Mouse (Mus musculus) lung, adult 2 months (tissue): ENCODE measurements at regions not wholly inside any gene's neighbourhood (a gene's known extent, or its start where the extent isn't known, plus 50 kb on each side); places are given as distances from the start of the nearest gene placed in this dataset.

Source experiments
- CTCF ChIP-seq: fragments of 200-500 bp; IDR thresholded peaks from 2 replicates; pipeline ENCODE4 v1.5.1; 2011; ENCODE audit warnings: mild to moderate bottlenecking, low read length, control low read depth; ENCODE audit not compliant: insufficient read depth
- POLR2A ChIP-seq: fragments of 200-500 bp; IDR thresholded peaks from 2 replicates; pipeline ENCODE4 v1.6.1; 2011; ENCODE audit warnings: low read depth, mild to moderate bottlenecking, control low read depth, low read length, borderline replicate concordance; ENCODE audit errors: extremely low read depth

DNA sequence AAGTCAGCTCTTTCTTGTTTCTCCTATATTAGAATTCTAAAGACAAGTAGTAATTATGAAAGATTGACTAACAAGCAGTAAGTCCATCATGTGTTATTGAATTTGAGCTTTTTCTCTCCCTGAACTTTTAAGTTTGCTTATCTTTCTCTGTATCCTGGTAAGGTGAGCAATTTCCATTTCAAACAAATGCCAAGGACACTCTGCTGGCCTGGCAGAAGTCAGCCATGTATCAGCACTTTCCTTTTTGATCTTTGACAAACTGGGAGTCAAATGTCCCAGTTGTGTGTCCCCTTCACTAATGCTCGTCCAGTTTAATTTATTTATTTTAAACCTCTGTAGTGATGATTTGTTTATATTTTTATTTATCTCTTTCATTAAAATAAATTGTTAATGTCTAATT is 562.8 kb upstream of the Lrrn3 start:
- TF ChIP-seq POLR2A (no peak), CTCF (no peak)
